Mouse (Mus musculus) MEL (cell line): ENCODE data around the gene Prox1. TPM values are rescaled to one million over a fixed set of nuclear protein-coding genes. Genes with fewer than 3 reads are reported as not detected.

ENCODE experiments used
- DNase-seq: peaks from one replicate; pipeline ENCODE4 v3.0.0; 2011; ENCODE audit warnings: low read depth, low spot score
- H3K27ac ChIP-seq: 2 replicates; pipeline ENCODE4 v1.5.1; 2012; ENCODE audit warnings: low read depth, mild to moderate bottlenecking, control low read depth, low read length, moderate library complexity; ENCODE audit not compliant: control insufficient read depth
- H3K27me3 ChIP-seq, 2 experiments: fragments of 150-350 bp in 1 of 2; sonication (generic) in 1 of 2; 2 replicates each; pipeline ENCODE4 v1.6.1; 2012; ENCODE audit warnings: low read length in 2 of 2, mild to moderate bottlenecking in 2 of 2, improper control_type of control experiment in 1 of 2, moderate library complexity in 1 of 2; ENCODE audit not compliant: insufficient read depth in 2 of 2, control insufficient read depth in 1 of 2
- H3K36me3 ChIP-seq, 2 experiments: 2 replicates each; pipeline ENCODE4 v1.6.1; 2012 to 2014; ENCODE audit warnings: low read length in 2 of 2, improper control_type of control experiment in 1 of 2, inconsistent platforms in 1 of 2, mild to moderate bottlenecking in 1 of 2; ENCODE audit not compliant: insufficient read depth in 2 of 2, control insufficient read depth in 1 of 2
- H3K4me1 ChIP-seq, 2 experiments: fragments of 150-350 bp in 1 of 2; sonication (generic) in 1 of 2; 2 replicates each; pipeline ENCODE4 v1.6.1; 2012; ENCODE audit warnings: low read length in 2 of 2, improper control_type of control experiment in 1 of 2, mild to moderate bottlenecking in 1 of 2; ENCODE audit not compliant: insufficient read depth in 2 of 2, control insufficient read depth in 1 of 2
- H3K4me3 ChIP-seq, 2 experiments: fragments of 150-350 bp in 1 of 2; sonication (generic) in 1 of 2; 2 replicates each; pipeline ENCODE4 v1.5.1; 2012; ENCODE audit warnings: low read depth in 2 of 2, low read length in 2 of 2, mild to moderate bottlenecking in 2 of 2, moderate library complexity in 2 of 2, control low read depth in 1 of 2, improper control_type of control experiment in 1 of 2; ENCODE audit not compliant: control insufficient read depth in 1 of 2, insufficient read depth in 1 of 2
- H3K79me2 ChIP-seq: 2 replicates; pipeline ENCODE4 v1.6.1; 2012; ENCODE audit warnings: mild to moderate bottlenecking, low read length, moderate library complexity; ENCODE audit not compliant: control insufficient read depth, poor library complexity, insufficient read depth
- H3K9ac ChIP-seq: 2 replicates; pipeline ENCODE4 v1.6.1; 2012; ENCODE audit warnings: low read depth, mild to moderate bottlenecking, control low read depth, low read length, moderate library complexity; ENCODE audit not compliant: control insufficient read depth, poor library complexity, severe bottlenecking
- H3K9me3 ChIP-seq: fragments of 150-350 bp; sonication (generic); replicated peaks from 2 replicates; pipeline ENCODE4 v1.6.1; 2012; ENCODE audit warnings: mild to moderate bottlenecking, low read length, improper control_type of control experiment, moderate library complexity; ENCODE audit not compliant: insufficient read depth
- BHLHE40 ChIP-seq: IDR thresholded peaks from 2 replicates; pipeline ENCODE4 v1.6.1; 2012; ENCODE audit warnings: low read depth, mild to moderate bottlenecking, inconsistent platforms, low read length, improper control_type of control experiment, borderline replicate concordance
- E2F4 ChIP-seq: IDR thresholded peaks from 2 replicates; pipeline ENCODE4 v1.6.1; 2011; ENCODE audit warnings: low read depth, low read length, improper control_type of control experiment, borderline replicate concordance
- ELF1 ChIP-seq: IDR thresholded peaks from 2 replicates; pipeline ENCODE4 v1.6.1; 2014; ENCODE audit warnings: low read depth, mild to moderate bottlenecking, inconsistent platforms, low read length, improper control_type of control experiment, moderate library complexity
- EP300 ChIP-seq, 2 experiments: IDR thresholded peaks; 2 replicates each; pipeline ENCODE4 v1.6.1; 2011; ENCODE audit warnings: improper control_type of control experiment in 2 of 2, low read length in 2 of 2, low read depth in 1 of 2, mild to moderate bottlenecking in 1 of 2
- GABPA ChIP-seq: IDR thresholded peaks from 2 replicates; pipeline ENCODE4 v1.6.1; 2012; ENCODE audit warnings: low read depth, mild to moderate bottlenecking, inconsistent platforms, low read length, improper control_type of control experiment, moderate library complexity
- HCFC1 ChIP-seq: IDR thresholded peaks from 2 replicates; pipeline ENCODE4 v1.6.1; 2012; ENCODE audit warnings: low read depth, mild to moderate bottlenecking, inconsistent platforms, low read length, improper control_type of control experiment, moderate library complexity
- JUND ChIP-seq: IDR thresholded peaks from 2 replicates; pipeline ENCODE4 v1.6.1; 2011; ENCODE audit warnings: low read depth, mild to moderate bottlenecking, improper control_type of control experiment, low read length
- MAX ChIP-seq: IDR thresholded peaks from 2 replicates; pipeline ENCODE4 v1.6.1; 2011; ENCODE audit warnings: low read length, improper control_type of control experiment
- MAZ ChIP-seq: IDR thresholded peaks from 2 replicates; pipeline ENCODE4 v1.6.1; 2012; ENCODE audit warnings: low read depth, mild to moderate bottlenecking, inconsistent platforms, low read length, improper control_type of control experiment
- MEF2A ChIP-seq: IDR thresholded peaks from 2 replicates; pipeline ENCODE4 v1.6.1; 2014; ENCODE audit warnings: low read depth, mild to moderate bottlenecking, inconsistent platforms, low read length, improper control_type of control experiment; ENCODE audit not compliant: poor library complexity, insufficient replicate concordance, severe bottlenecking; ENCODE audit errors: extremely low read depth
- MYB ChIP-seq: IDR thresholded peaks from 2 replicates; pipeline ENCODE4 v1.6.1; 2011; ENCODE audit warnings: mild to moderate bottlenecking, low read depth, low read length, improper control_type of control experiment
- MYC ChIP-seq: IDR thresholded peaks from 2 replicates; pipeline ENCODE4 v1.6.1; 2011; ENCODE audit warnings: low read depth, mild to moderate bottlenecking, low read length, improper control_type of control experiment, moderate library complexity
- NELFE ChIP-seq: IDR thresholded peaks from 2 replicates; pipeline ENCODE4 v1.6.1; 2011; ENCODE audit warnings: low read depth, low read length, improper control_type of control experiment
- NRF1 ChIP-seq: IDR thresholded peaks from 2 replicates; pipeline ENCODE4 v1.6.1; 2014; ENCODE audit warnings: low read depth, mild to moderate bottlenecking, inconsistent platforms, low read length, improper control_type of control experiment, moderate library complexity; ENCODE audit not compliant: poor library complexity, insufficient read depth, severe bottlenecking
- POLR2AphosphoS2 ChIP-seq: IDR thresholded peaks from 2 replicates; pipeline ENCODE4 v1.6.1; 2011; ENCODE audit warnings: low read length, improper control_type of control experiment
- RCOR1 ChIP-seq: IDR thresholded peaks from 2 replicates; pipeline ENCODE4 v1.6.1; 2012; ENCODE audit warnings: low read depth, mild to moderate bottlenecking, inconsistent platforms, low read length, improper control_type of control experiment
- SIN3A ChIP-seq: IDR thresholded peaks from 2 replicates; pipeline ENCODE4 v1.6.1; 2012; ENCODE audit warnings: low read length, improper control_type of control experiment, inconsistent platforms
- SMC3 ChIP-seq: IDR thresholded peaks from 2 replicates; pipeline ENCODE4 v1.6.1; 2011; ENCODE audit warnings: low read depth, low read length, improper control_type of control experiment
- TBP ChIP-seq: IDR thresholded peaks from 2 replicates; pipeline ENCODE4 v1.8.0; 2011; ENCODE audit warnings: low read depth, low read length, improper control_type of control experiment
- UBTF ChIP-seq: IDR thresholded peaks from 2 replicates; pipeline ENCODE4 v1.6.1; 2012; ENCODE audit warnings: low read depth, mild to moderate bottlenecking, inconsistent platforms, low read length, improper control_type of control experiment, moderate library complexity, borderline replicate concordance; ENCODE audit not compliant: insufficient read depth
- ZMIZ1 ChIP-seq: IDR thresholded peaks from 2 replicates; pipeline ENCODE4 v1.6.1; 2012; ENCODE audit warnings: low read depth, mild to moderate bottlenecking, inconsistent platforms, low read length, improper control_type of control experiment, moderate library complexity
- polyA plus RNA-seq, 2 experiments: library from polyadenylated mRNA; stranded (reverse) in 1 of 2; unstranded in 1 of 2; fragments of >175 nt in 1 of 2; fragments of >200 nt in 1 of 2; gene quantifications; 2 replicates each; pipeline versions ENCODE4 v1.2.1 to v1.2.4; 2012; ENCODE audit warnings: low replicate concordance in 2 of 2, low read depth in 1 of 2; ENCODE audit not compliant: insufficient read length in 2 of 2, insufficient read depth in 1 of 2, missing spikeins in 1 of 2
- total RNA-seq: library from RNA; depleted of rRNA; stranded (reverse); fragments of 300-350 nt; gene quantifications from 2 replicates; pipeline ENCODE4 v1.2.3, GENCODE M21; 2012

The Prox1 gene
- total and polyA plus RNA-seq, 3 experiments: not detected

GRCm38 (mm10) chr1:190189125-190189524, 18.6 kb upstream of the Prox1 start:
- TF ChIP-seq SIN3A: no peak
- TF ChIP-seq ELF1: no peak
- TF ChIP-seq MAZ: no peak
- TF ChIP-seq GABPA: no peak
- no peak for TF ChIP-seq SMC3
- TF ChIP-seq UBTF: no peak
- TF ChIP-seq EP300 (IDR thresholded peaks at IDR 0.05; ENCODE audit: low read depth in 1 of 2, low read length in 2 of 2): no peak
- no peak for TF ChIP-seq NRF1
- TF ChIP-seq TBP: no peak
- no peak for TF ChIP-seq JUND
- no peak for TF ChIP-seq NELFE
- TF ChIP-seq BHLHE40: no peak
- no peak for TF ChIP-seq POLR2AphosphoS2
- TF ChIP-seq RCOR1: no peak
- TF ChIP-seq, all 39 proteins: peak for 0
- Histone ChIP-seq H3K36me3 (no peaks in the 10 kb centered on the region), H3K4me1 (no peaks in the 10 kb centered on the region), H3K79me2 (no peaks in the 10 kb centered on the region), H3K9me3 (no peaks in the 10 kb centered on the region), H3K27me3 (no peaks in the 10 kb centered on the region), H3K4me3 (no peak overlapping the region), H3K9ac (no peak overlapping the region), H3K27ac (no peak overlapping the region)
- DNase-seq: no peak

DNA sequence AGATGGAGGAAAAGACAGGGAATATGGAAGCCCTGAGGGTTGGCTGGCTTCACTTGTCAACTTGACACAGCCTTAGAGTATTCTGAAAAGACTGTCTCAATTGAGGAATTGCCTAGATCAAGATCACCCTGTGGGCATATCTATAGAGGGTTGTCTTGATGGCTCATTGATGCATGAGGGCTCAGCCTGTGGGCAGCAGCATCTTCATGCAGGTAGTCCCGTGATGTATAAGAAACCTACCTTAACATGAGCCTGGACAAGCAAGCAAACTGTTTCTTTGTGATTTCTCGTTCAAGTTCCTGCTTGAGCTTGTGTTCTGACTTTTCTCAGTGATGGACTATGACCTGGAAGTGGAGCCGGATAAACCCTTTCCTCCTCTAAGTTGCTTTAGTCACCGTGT, 15.8 kb upstream of the Prox1 start:
- H3K27me3 ChIP-seq: no peaks in the 10 kb centered on the region
- H3K9ac ChIP-seq: no peak overlapping the region
- H3K4me3 ChIP-seq: no peak overlapping the region
- H3K79me2 ChIP-seq: no peaks in the 10 kb centered on the region
- TF ChIP-seq ZMIZ1 (no peak), ELF1 (no peak), HCFC1 (no peak), MYB (no peak), JUND (no peak), BHLHE40 (no peak), MYC (no peak), E2F4 (no peak), MAZ (no peak), SIN3A (no peak), MEF2A (no peak), NELFE (no peak), RCOR1 (no peak), MAX (no peak), SMC3 (no peak), POLR2AphosphoS2 (no peak)
- DNase-seq: no peak
- H3K9me3 ChIP-seq: no peaks in the 10 kb centered on the region
- H3K4me1 ChIP-seq: no peaks in the 10 kb centered on the region
- H3K27ac ChIP-seq: no peak overlapping the region
- no peaks in the 10 kb centered on the region for H3K36me3 ChIP-seq
